ENCODE assay signal across 26 mouse cellular contexts in the genomic region with DNA sequence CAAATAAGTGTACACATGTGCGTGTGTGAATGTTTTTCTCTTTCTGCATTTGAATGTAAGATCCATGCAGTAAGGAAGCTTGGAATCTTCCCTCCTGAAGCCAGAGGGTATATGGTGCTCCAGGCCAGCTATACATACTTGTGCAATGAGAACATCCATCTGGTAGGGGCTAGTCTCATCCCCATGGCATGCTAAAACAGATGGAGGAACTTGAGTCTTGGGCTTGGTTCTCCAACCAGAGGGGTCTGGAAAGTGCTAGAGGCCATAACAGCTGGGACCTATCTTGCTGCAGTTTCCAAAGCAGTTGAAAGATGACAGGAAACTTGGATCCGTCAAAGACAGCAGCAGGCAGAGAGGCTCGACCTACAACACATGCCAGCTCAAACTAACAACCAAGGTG.
DNase-seq lines count a peak whose midpoint lies in the region; ATAC-seq and TF ChIP-seq lines count a peak whose summit lies in the region.
"Had no signal": no experiment of that assay in that cellular context is flagged by ENCODE, and none has a peak within 500 bp of the region (broad histone marks: within the 10 kb centered on the region; RNA-seq: fewer than 3 reads in every experiment).

No protein-coding gene starts in this region.

- no peaks in the 10 kb centered on the region for H3K4me1 ChIP-seq in heart, postnatal 0 days (ENCODE audit: control insufficient read depth, insufficient read depth)
- H3K4me1 ChIP-seq in lung, embryonic 15.5 days, result peaks cover 2% of the 10 kb centered on the region; the same call in 1 of the 2 replicates
- H3K4me1 ChIP-seq in intestine, embryonic 16.5 days (ENCODE audit: control insufficient read depth, insufficient read depth, low read length), result no peaks in the 10 kb centered on the region; the same call in none of the 2 replicates
- H3K4me1 ChIP-seq: embryonic facial prominence, embryonic 12.5 days; heart, embryonic 12.5 days; liver, embryonic 12.5 days; midbrain, embryonic 15.5 days; neural tube, embryonic 12.5 days had no signal

- no peaks in the 10 kb centered on the region for H3K27me3 ChIP-seq in heart, postnatal 0 days (ENCODE audit: control insufficient read depth, insufficient read depth, low read length)
- H3K27me3 ChIP-seq in lung, embryonic 15.5 days, result no peaks in the 10 kb centered on the region
- no peaks in the 10 kb centered on the region for H3K27me3 ChIP-seq in intestine, embryonic 16.5 days (replicated peaks; ENCODE audit: control insufficient read depth, insufficient read depth, low read length)
- H3K27me3 ChIP-seq: embryonic facial prominence, embryonic 12.5 days; liver, embryonic 12.5 days; neural tube, embryonic 12.5 days had no signal

- no peaks in the 10 kb centered on the region for H3K9me3 ChIP-seq in heart, postnatal 0 days (replicated peaks; ENCODE audit: control insufficient read depth, low read length)
- no peaks in the 10 kb centered on the region for H3K9me3 ChIP-seq in lung, embryonic 15.5 days
- no peaks in the 10 kb centered on the region for H3K9me3 ChIP-seq in intestine, embryonic 16.5 days (ENCODE audit: control insufficient read depth, low read length)
- H3K9me3 ChIP-seq: embryonic facial prominence, embryonic 12.5 days; G1E; heart, embryonic 12.5 days; hindbrain, embryonic 10.5 days; liver, embryonic 12.5 days; midbrain, embryonic 15.5 days; neural tube, embryonic 12.5 days had no signal

- no peak overlapping the region for H3K9ac ChIP-seq in heart, postnatal 0 days (replicated peaks; ENCODE audit: low read depth, low read length)
- H3K9ac ChIP-seq in lung, embryonic 15.5 days, result no peak overlapping the region
- no peak overlapping the region for H3K9ac ChIP-seq in intestine, embryonic 16.5 days (ENCODE audit: low read depth, low read length)
- H3K9ac ChIP-seq: embryonic facial prominence, embryonic 12.5 days; heart, embryonic 12.5 days; liver, embryonic 12.5 days; midbrain, embryonic 15.5 days; neural tube, embryonic 12.5 days had no signal

- H3K4me2 ChIP-seq in heart, postnatal 0 days (ENCODE audit: low read depth, low read length), result no peak overlapping the region
- H3K4me2 ChIP-seq in lung, embryonic 15.5 days, result no peak overlapping the region
- no peak overlapping the region for H3K4me2 ChIP-seq in intestine, embryonic 16.5 days (ENCODE audit: low read depth, low read length)
- H3K4me2 ChIP-seq: embryonic facial prominence, embryonic 12.5 days; heart, embryonic 12.5 days; liver, embryonic 12.5 days; midbrain, embryonic 15.5 days; neural tube, embryonic 12.5 days had no signal

- WGBS in heart, postnatal 0 days, result 38% methylated on average over 3 of the region's 3 CpGs
- 40% methylated on average over 3 of the region's 3 CpGs for WGBS in lung, embryonic 15.5 days
- 50% methylated on average over 3 of the region's 3 CpGs for WGBS in intestine, embryonic 16.5 days

- DNase-seq in heart, postnatal 0 days (ENCODE audit: low spot score), result no peak
- no peak for DNase-seq in heart, postnatal 36 days
- DNase-seq in lung, postnatal 36 days, result no peak
- peak; percentile 19 for DNase-seq in NIH3T3 (ENCODE audit: low read depth)
- no peak for DNase-seq in embryo, embryonic 9.5 days (ENCODE audit: extremely low spot score)
- DNase-seq: adrenal gland, adult 2 months; B cell, adult 2 months; cerebellum, adult 11-12 months; cerebellum, postnatal 10 days; gastrocnemius, postnatal 10 days; kidney, adult 11 months; kidney, postnatal 10 days; right cerebral cortex, postnatal 14 days; thymus, postnatal 14 days had no signal

- intact Hi-C loops in heart, postnatal 36 days (cut with DNase I), result no loop called here

- ATAC-seq in heart, postnatal 0 days (ENCODE audit: insufficient read depth, low read depth), result peak; percentile 47
- ATAC-seq in lung, embryonic 15.5 days (ENCODE audit: borderline replicate concordance, extremely low read depth, low FRiP score, low TSS enrichment), result peak; percentile 94
- peak; percentile 50; the same call in 1 of the 2 replicates for ATAC-seq in intestine, embryonic 16.5 days
- ATAC-seq: forebrain, embryonic 16.5 days; hindbrain, embryonic 16.5 days; liver, embryonic 12.5 days; midbrain, embryonic 15.5 days had no signal

- no peak for TF ChIP-seq EP300 in heart, postnatal 0 days (IDR thresholded peaks at IDR 0.05; ENCODE audit: low read depth)

- no peaks in the 10 kb centered on the region for H3K36me3 ChIP-seq in heart, postnatal 0 days (replicated peaks; ENCODE audit: control insufficient read depth, insufficient read depth, low read length)
- no peaks in the 10 kb centered on the region for H3K36me3 ChIP-seq in lung, embryonic 15.5 days
- H3K36me3 ChIP-seq in intestine, embryonic 16.5 days (ENCODE audit: control insufficient read depth, insufficient read depth, low read length), result no peaks in the 10 kb centered on the region
- H3K36me3 ChIP-seq: embryonic facial prominence, embryonic 12.5 days; G1E; heart, embryonic 12.5 days; hindbrain, embryonic 10.5 days; liver, embryonic 12.5 days; midbrain, embryonic 15.5 days; neural tube, embryonic 12.5 days had no signal

- no peak overlapping the region for H3K27ac ChIP-seq in heart, postnatal 0 days (ENCODE audit: low read depth)
- H3K27ac ChIP-seq in lung, embryonic 15.5 days, result peak overlapping the region; percentile 26; the same call in 1 of the 2 replicates
- H3K27ac ChIP-seq in intestine, embryonic 16.5 days (ENCODE audit: low read length), result no peak overlapping the region
- H3K27ac ChIP-seq: embryonic facial prominence, embryonic 12.5 days; hindbrain, embryonic 10.5 days; liver, embryonic 12.5 days; macrophage; midbrain, embryonic 15.5 days; neural tube, embryonic 12.5 days had no signal

- no peak for TF ChIP-seq CTCF in heart, postnatal 0 days (IDR thresholded peaks at IDR 0.05; ENCODE audit: low read depth)

- no peak overlapping the region for H3K4me3 ChIP-seq in heart, postnatal 0 days (ENCODE audit: low read depth, low read length)
- no peak overlapping the region for H3K4me3 ChIP-seq in lung, embryonic 15.5 days
- H3K4me3 ChIP-seq in intestine, embryonic 16.5 days (ENCODE audit: low read length), result no peak overlapping the region
- H3K4me3 ChIP-seq: embryonic facial prominence, embryonic 12.5 days; heart, embryonic 12.5 days; hindbrain, embryonic 10.5 days; liver, embryonic 12.5 days; midbrain, embryonic 15.5 days; neural tube, embryonic 12.5 days had no signal
